Mouse (Mus musculus): ENCODE measurements around the gene Cabp7. TPM values are rescaled to one million over a fixed set of nuclear protein-coding genes. Genes with fewer than 3 reads are reported as not detected.

Cabp7 gene
- 0.11 and 0.19 TPM in 2 replicates for polyA plus RNA-seq (2012; rRNA removed)

DNA sequence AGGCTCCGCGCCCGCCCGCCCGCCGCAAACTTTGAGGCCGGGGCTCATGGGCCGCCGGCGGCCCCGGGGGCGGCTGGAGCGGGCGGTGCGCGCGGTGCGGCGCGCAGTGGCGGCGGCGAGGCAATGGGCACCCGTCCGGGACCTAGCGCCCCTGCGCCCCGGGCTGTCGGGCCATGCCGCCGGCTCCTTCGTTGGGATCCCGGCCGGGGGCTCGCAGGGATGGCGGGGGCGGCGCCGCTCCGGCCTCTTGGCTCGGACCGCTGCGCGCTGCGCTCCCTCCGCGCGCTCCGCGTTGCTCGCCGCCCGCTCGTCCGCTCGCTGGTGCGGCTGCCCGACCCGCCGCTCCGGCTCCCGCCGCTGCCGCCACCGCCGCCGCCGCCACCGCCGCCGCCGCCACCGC lies at the start of gene Cabp7:
Gene Cabp7, minus strand, starts transcription at position 46 of the 400 bp plus-strand sequence.
- H3K27ac ChIP-seq (ENCODE audit: control insufficient read depth, insufficient read depth, low read length), result no peak within 1 kb of the TSS
- 0 out of 2 replicates have a peak, but pooled peaks cover 6% of the 10 kb centered on the region for H3K4me1 ChIP-seq (replicated peaks; ENCODE audit: control insufficient read depth, insufficient read depth, low read length)
- 12% methylated on average over 70 of the region's 73 CpGs for WGBS
- H3K27me3 ChIP-seq (ENCODE audit: control insufficient read depth, insufficient read depth, low read length), result peaks cover 20% of the 10 kb centered on the region
- H3K36me3 ChIP-seq (ENCODE audit: control insufficient read depth, insufficient read depth, low read length), result no peaks in the 10 kb centered on the region
- no peak for TF ChIP-seq POLR2A (IDR thresholded peaks at IDR 0.05; ENCODE audit: control insufficient read depth, extremely low read depth, insufficient read depth, low read length, poor library complexity)
- no peak for TF ChIP-seq CTCF (IDR thresholded peaks at IDR 0.05; ENCODE audit: borderline replicate concordance, control insufficient read depth, extremely low read depth, insufficient read depth, low read length, poor library complexity)
- no peak for DNase-seq
- no peak within 1 kb of the TSS for H3K4me3 ChIP-seq (ENCODE audit: control insufficient read depth, insufficient read depth, low read length)

DNA sequence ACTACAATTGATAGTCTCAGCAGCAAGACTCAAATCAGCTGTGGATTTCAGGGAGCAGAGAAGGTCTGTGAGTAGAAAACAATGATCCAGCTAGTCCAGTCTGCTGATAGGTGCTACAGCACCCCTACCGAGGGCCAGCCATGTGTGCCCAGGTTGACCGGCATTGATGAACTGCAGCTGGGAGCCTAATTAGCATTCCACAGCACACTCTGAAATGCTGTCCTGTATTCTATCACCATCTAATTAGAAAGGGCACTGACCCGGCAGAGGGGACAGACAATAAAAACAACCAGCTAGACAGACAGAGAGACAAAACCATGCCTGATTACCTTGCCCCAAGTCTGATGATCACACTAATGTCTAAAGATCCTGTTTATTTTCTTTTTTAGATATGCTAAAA lies 46.4 kb upstream of the Cabp7 start:
- H3K36me3 ChIP-seq (ENCODE audit: control insufficient read depth, insufficient read depth, low read length), result peaks cover 16% of the 10 kb centered on the region
- no peak for TF ChIP-seq CTCF (IDR thresholded peaks at IDR 0.05; ENCODE audit: borderline replicate concordance, control insufficient read depth, extremely low read depth, insufficient read depth, low read length, poor library complexity)
- no peak for TF ChIP-seq POLR2A (IDR thresholded peaks at IDR 0.05; ENCODE audit: control insufficient read depth, extremely low read depth, insufficient read depth, low read length, poor library complexity)

DNA sequence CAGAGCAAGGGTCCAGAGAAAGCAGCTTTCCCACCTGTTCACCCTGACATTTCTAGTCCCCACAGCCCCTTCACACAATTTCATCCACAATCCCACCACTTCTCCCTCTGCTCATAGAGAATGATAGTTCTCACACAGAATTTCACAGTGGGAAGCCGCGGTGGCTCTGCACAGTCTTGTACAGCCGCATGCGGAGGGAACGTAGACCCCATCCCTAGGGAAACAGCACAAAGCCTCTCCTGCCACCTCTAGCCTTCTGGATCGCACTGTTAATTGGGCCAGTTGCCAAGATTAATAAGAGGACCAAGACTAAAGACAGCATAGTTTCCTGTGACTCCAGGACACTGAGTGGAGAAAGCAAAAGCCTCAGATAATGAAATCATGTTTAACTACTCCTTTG lies 45.0 kb upstream of the Cabp7 start:
- Histone ChIP-seq H3K27me3 (ENCODE audit: control insufficient read depth, insufficient read depth, low read length) (no peaks in the 10 kb centered on the region), H3K4me3 (ENCODE audit: control insufficient read depth, insufficient read depth, low read length) (no peak overlapping the region), H3K27ac (ENCODE audit: control insufficient read depth, insufficient read depth, low read length) (no peak overlapping the region), H3K4me1 (replicated peaks; ENCODE audit: control insufficient read depth, insufficient read depth, low read length) (no peaks in the 10 kb centered on the region), H3K36me3 (ENCODE audit: control insufficient read depth, insufficient read depth, low read length) (peaks cover 22% of the 10 kb centered on the region)
- no peak for DNase-seq
- WGBS, result 97% methylated on average over 6 of the region's 6 CpGs
- TF ChIP-seq CTCF (IDR thresholded peaks at IDR 0.05; ENCODE audit: borderline replicate concordance, control insufficient read depth, extremely low read depth, insufficient read depth, low read length, poor library complexity) (no peak), POLR2A (IDR thresholded peaks at IDR 0.05; ENCODE audit: control insufficient read depth, extremely low read depth, insufficient read depth, low read length, poor library complexity) (no peak)

More for the DNA sequence above, 46.4 kb upstream of the Cabp7 start:
- WGBS, result 93% methylated on average over 3 of the region's 3 CpGs
- no peaks in the 10 kb centered on the region for H3K4me1 ChIP-seq (replicated peaks; ENCODE audit: control insufficient read depth, insufficient read depth, low read length)
- no peaks in the 10 kb centered on the region for H3K27me3 ChIP-seq (ENCODE audit: control insufficient read depth, insufficient read depth, low read length)
- no peak overlapping the region for H3K4me3 ChIP-seq (ENCODE audit: control insufficient read depth, insufficient read depth, low read length)
- H3K27ac ChIP-seq (ENCODE audit: control insufficient read depth, insufficient read depth, low read length), result no peak overlapping the region
- DNase-seq, result no peak

DNA sequence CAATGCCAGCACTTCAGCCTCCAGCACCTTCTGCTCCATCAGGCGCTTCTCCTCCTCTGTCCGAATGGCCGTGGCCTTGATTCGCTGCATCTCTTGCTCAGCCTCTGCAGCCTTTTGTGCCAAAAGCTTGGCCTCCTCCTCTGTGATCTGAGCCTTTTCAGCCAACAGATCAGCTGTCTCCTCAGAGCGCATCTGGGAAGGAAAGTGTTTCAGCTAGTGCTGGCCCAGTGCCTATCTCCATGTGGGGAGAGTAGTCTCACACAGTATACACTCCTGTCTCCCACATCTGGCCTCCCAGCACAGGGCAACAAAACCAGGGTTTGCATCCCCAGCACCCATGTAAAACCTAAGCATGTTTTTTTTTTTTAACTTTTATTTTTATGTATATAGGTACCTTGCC lies 43.1 kb upstream of the Cabp7 start:
- Histone ChIP-seq H3K4me3 (ENCODE audit: control insufficient read depth, insufficient read depth, low read length) (no peak overlapping the region), H3K4me1 (replicated peaks; ENCODE audit: control insufficient read depth, insufficient read depth, low read length) (peaks cover 7% of the 10 kb centered on the region), H3K27me3 (ENCODE audit: control insufficient read depth, insufficient read depth, low read length) (no peaks in the 10 kb centered on the region), H3K36me3 (ENCODE audit: control insufficient read depth, insufficient read depth, low read length) (peaks cover 26% of the 10 kb centered on the region), H3K27ac (ENCODE audit: control insufficient read depth, insufficient read depth, low read length) (no peak overlapping the region)
- 93% methylated on average over 5 of the region's 5 CpGs for WGBS
- DNase-seq, result no peak
- TF ChIP-seq POLR2A (IDR thresholded peaks at IDR 0.05; ENCODE audit: control insufficient read depth, extremely low read depth, insufficient read depth, low read length, poor library complexity) (no peak), CTCF (IDR thresholded peaks at IDR 0.05; ENCODE audit: borderline replicate concordance, control insufficient read depth, extremely low read depth, insufficient read depth, low read length, poor library complexity) (no peak)

DNA sequence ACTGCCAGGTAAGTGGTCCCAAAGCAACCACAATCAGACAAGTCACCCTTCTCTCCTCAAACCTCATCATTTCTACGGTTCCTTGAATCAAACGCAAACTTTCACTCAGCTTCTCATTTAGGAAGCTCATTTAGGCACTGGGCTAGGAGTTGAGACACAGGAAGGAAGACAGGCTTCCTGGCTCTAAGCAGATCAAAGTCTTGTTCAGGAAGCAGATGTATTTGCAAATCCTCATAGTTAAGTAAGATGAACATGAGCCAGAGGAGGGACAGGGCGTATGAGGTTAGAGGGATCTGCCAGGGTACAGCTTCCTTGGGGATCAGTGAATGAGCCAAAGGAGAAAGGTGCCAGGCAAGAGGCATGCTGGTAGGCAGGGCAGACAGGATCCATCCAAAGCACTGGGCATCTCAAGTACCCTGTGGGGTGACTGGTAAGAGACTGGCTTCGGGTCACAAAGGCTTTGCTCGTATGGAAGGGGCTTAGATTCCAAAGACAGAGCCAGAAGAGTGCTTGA lies 38.1 kb upstream of the Cabp7 start:
- WGBS, result 28% methylated on average over 5 of the region's 5 CpGs
- H3K27ac ChIP-seq (ENCODE audit: control insufficient read depth, insufficient read depth, low read length), result no peak overlapping the region
- H3K4me3 ChIP-seq (ENCODE audit: control insufficient read depth, insufficient read depth, low read length), result no peak overlapping the region
- H3K4me1 ChIP-seq (replicated peaks; ENCODE audit: control insufficient read depth, insufficient read depth, low read length), result peaks cover 19% of the 10 kb centered on the region
- no peaks in the 10 kb centered on the region for H3K27me3 ChIP-seq (ENCODE audit: control insufficient read depth, insufficient read depth, low read length)
- TF ChIP-seq POLR2A (IDR thresholded peaks at IDR 0.05; ENCODE audit: control insufficient read depth, extremely low read depth, insufficient read depth, low read length, poor library complexity) (no peak), CTCF (IDR thresholded peaks at IDR 0.05; ENCODE audit: borderline replicate concordance, control insufficient read depth, extremely low read depth, insufficient read depth, low read length, poor library complexity) (no peak)
- peaks cover 16% of the 10 kb centered on the region for H3K36me3 ChIP-seq (ENCODE audit: control insufficient read depth, insufficient read depth, low read length)
- DNase-seq, result peak; percentile 18

DNA sequence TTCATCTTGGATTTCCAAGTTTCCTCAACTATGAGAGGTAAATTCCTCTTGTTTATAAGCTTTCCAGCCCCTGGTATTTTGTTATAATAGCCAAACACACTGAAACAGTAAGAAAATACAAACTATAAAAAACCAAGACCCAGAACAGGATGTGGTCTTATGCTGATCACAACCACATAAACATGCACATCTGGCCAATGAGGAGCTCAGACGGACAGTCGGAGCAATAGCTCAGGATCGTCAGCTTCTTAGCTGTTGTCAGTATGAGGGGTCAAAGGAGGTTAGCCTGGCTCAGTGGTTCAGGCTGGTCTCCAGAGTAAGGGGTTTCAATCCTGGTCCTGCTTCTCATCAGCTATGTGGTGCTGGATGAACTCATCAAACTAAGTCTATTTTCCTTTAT lies 36.5 kb upstream of the Cabp7 start:
- H3K27ac ChIP-seq (ENCODE audit: control insufficient read depth, insufficient read depth, low read length), result no peak overlapping the region
- no peak overlapping the region for H3K4me3 ChIP-seq (ENCODE audit: control insufficient read depth, insufficient read depth, low read length)
- DNase-seq, result no peak
- WGBS, result 41% methylated on average over 3 of the region's 3 CpGs
- no peaks in the 10 kb centered on the region for H3K27me3 ChIP-seq (ENCODE audit: control insufficient read depth, insufficient read depth, low read length)
- H3K36me3 ChIP-seq (ENCODE audit: control insufficient read depth, insufficient read depth, low read length), result peaks cover 13% of the 10 kb centered on the region
- TF ChIP-seq CTCF (IDR thresholded peaks at IDR 0.05; ENCODE audit: borderline replicate concordance, control insufficient read depth, extremely low read depth, insufficient read depth, low read length, poor library complexity) (no peak), POLR2A (IDR thresholded peaks at IDR 0.05; ENCODE audit: control insufficient read depth, extremely low read depth, insufficient read depth, low read length, poor library complexity) (no peak)
- H3K4me1 ChIP-seq (replicated peaks; ENCODE audit: control insufficient read depth, insufficient read depth, low read length), result peaks cover 19% of the 10 kb centered on the region

DNA sequence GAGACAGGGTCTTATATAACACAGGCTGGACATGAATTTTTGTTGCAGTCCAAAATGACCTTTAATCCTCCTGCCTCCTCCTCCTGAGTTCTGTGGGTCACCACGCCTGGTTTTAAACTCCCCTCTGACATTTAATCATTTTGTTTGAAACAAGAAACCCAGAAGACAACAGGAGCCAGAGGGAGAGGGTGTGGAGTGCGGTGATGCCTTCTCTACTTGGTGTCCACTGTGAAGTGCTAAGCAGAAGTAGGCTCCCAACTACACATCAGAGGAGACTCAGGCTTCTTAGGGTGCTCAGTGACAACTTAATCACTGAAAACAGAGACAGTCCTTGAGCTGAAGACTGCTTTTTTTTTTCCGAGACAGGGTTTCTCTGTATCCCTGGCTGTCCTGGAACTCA lies 34.3 kb upstream of the Cabp7 start:
- TF ChIP-seq POLR2A (IDR thresholded peaks at IDR 0.05; ENCODE audit: control insufficient read depth, extremely low read depth, insufficient read depth, low read length, poor library complexity), result no peak
- no peak for TF ChIP-seq CTCF (IDR thresholded peaks at IDR 0.05; ENCODE audit: borderline replicate concordance, control insufficient read depth, extremely low read depth, insufficient read depth, low read length, poor library complexity)
- 94% methylated on average over 3 of the region's 3 CpGs for WGBS
- no peak overlapping the region for H3K4me3 ChIP-seq (ENCODE audit: control insufficient read depth, insufficient read depth, low read length)
- H3K36me3 ChIP-seq (ENCODE audit: control insufficient read depth, insufficient read depth, low read length), result no peaks in the 10 kb centered on the region
- peaks cover 19% of the 10 kb centered on the region for H3K4me1 ChIP-seq (replicated peaks; ENCODE audit: control insufficient read depth, insufficient read depth, low read length)
- H3K27ac ChIP-seq (ENCODE audit: control insufficient read depth, insufficient read depth, low read length), result no peak overlapping the region
- DNase-seq, result no peak
- H3K27me3 ChIP-seq (ENCODE audit: control insufficient read depth, insufficient read depth, low read length), result no peaks in the 10 kb centered on the region
